Mouse (Mus musculus) olfactory bulb, adult 2 months (tissue): ENCODE measurements around the gene Scnn1a.

ENCODE experiments used
- CTCF ChIP-seq: fragments of 200-500 bp; IDR thresholded peaks from 2 replicates; pipeline ENCODE4 v1.5.1; 2012; ENCODE audit warnings: low read depth, mild to moderate bottlenecking, low read length, moderate library complexity; ENCODE audit not compliant: insufficient read depth
- POLR2A ChIP-seq: fragments of 200-500 bp; IDR thresholded peaks from 2 replicates; pipeline ENCODE4 v1.6.1; 2012; ENCODE audit warnings: mild to moderate bottlenecking, low read depth, low read length, moderate library complexity; ENCODE audit not compliant: insufficient read depth

- TF ChIP-seq POLR2A (no peak), CTCF (no peak)
Measured at GRCm38 (mm10) chr6:125323547-125323946, 3.1 kb downstream of the Scnn1a start.
